Mouse (Mus musculus): ENCODE results near the gene Ddx43. TPM values are rescaled to one million over a fixed set of nuclear protein-coding genes. Genes with fewer than 3 reads are reported as not detected.
A peak's percentile ranks its signal among the peaks of the same experiment; 100 is the strongest.
"Not testable (repeated sequence)": the region's sequence is repeated elsewhere in the genome, so short reads cannot be mapped to it uniquely, and the experiment has no call there.

Gene Ddx43
- polyA plus RNA-seq, 1 experiment = 4.9 TPM

DNA sequence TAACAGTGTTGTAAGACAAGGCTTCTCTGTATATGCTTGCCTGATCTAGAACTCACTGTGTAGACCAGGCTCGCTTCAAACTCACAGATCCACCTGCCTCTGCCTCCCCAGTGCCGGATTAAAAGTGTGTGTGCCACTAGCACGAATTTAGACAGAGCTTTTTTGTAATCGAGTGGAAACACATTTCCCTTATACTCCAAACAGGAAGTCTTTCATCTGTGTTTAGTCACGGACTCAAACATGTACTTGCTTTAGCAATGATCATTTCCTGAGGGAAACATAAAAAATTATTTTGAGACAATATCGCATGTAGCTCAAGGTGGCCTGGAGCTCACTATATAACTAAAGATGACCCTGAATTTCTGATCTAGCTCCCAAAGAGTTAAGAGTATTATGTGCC, 32.2 kb upstream of the Ddx43 start:
- Histone ChIP-seq H3K9me3 (replicated peaks; ENCODE audit: control insufficient read depth, insufficient read depth, low read length, poor library complexity, severe bottlenecking) (no peaks in the 10 kb centered on the region), H3K27ac (ENCODE audit: insufficient read depth, low read length) (peak overlapping the region; percentile 96), H3K27me3 (ENCODE audit: control insufficient read depth, insufficient read depth, low read length, poor library complexity, severe bottlenecking) (no peaks in the 10 kb centered on the region), H3K4me1 (ENCODE audit: control insufficient read depth, insufficient read depth, low read length) (peaks cover 3% of the 10 kb centered on the region), H3K4me3 (ENCODE audit: low read depth, low read length) (no peak overlapping the region), H3K36me3 (ENCODE audit: control insufficient read depth, insufficient read depth, low read length, poor library complexity, severe bottlenecking) (no peaks in the 10 kb centered on the region), H3K9ac (ENCODE audit: low read depth, poor library complexity, severe bottlenecking) (peak overlapping the region; percentile 27; the same call in 1 of the 2 replicates)
- TF ChIP-seq EP300 (IDR thresholded peaks at IDR 0.05; ENCODE audit: insufficient read depth, low read depth, low read length) = no peak
- TF ChIP-seq POLR2A (IDR thresholded peaks at IDR 0.05; ENCODE audit: insufficient read depth, low read length) = no peak

DNA sequence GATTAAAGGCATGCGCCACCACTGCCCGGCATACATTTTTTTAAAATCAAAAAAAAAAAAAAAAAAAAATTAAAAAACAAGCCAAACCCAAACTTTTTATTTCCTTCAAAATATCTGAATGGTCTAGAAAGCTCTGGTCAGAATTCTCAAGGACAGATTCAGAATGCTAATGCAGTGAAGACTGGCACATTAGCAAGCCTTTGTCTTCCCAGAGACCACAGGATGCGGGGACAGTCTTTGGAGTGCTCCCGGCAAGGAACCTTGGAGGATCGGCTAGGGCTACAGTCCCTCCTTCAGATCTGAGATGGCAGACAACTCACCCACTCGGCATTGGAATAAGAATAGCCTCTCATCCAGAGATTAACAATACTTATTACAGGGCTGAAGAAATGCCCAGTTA, 30.9 kb upstream of the Ddx43 start:
- Histone ChIP-seq H3K27ac (ENCODE audit: insufficient read depth, low read length) (peak overlapping the region; percentile 96), H3K9ac (ENCODE audit: low read depth, poor library complexity, severe bottlenecking) (0 out of 2 replicates have a peak overlapping the region, but pooled peaks have one; percentile 95), H3K4me3 (ENCODE audit: low read depth, low read length) (no peak overlapping the region), H3K27me3 (ENCODE audit: control insufficient read depth, insufficient read depth, low read length, poor library complexity, severe bottlenecking) (no peaks in the 10 kb centered on the region), H3K36me3 (ENCODE audit: control insufficient read depth, insufficient read depth, low read length, poor library complexity, severe bottlenecking) (no peaks in the 10 kb centered on the region), H3K4me1 (ENCODE audit: control insufficient read depth, insufficient read depth, low read length) (peaks cover 2% of the 10 kb centered on the region), H3K9me3 (replicated peaks; ENCODE audit: control insufficient read depth, insufficient read depth, low read length, poor library complexity, severe bottlenecking) (no peaks in the 10 kb centered on the region)
- TF ChIP-seq EP300 (IDR thresholded peaks at IDR 0.05; ENCODE audit: insufficient read depth, low read depth, low read length) (peak; percentile 99), CTCF (IDR thresholded peaks at IDR 0.05; ENCODE audit: low read depth, low read length) (no peak)

DNA sequence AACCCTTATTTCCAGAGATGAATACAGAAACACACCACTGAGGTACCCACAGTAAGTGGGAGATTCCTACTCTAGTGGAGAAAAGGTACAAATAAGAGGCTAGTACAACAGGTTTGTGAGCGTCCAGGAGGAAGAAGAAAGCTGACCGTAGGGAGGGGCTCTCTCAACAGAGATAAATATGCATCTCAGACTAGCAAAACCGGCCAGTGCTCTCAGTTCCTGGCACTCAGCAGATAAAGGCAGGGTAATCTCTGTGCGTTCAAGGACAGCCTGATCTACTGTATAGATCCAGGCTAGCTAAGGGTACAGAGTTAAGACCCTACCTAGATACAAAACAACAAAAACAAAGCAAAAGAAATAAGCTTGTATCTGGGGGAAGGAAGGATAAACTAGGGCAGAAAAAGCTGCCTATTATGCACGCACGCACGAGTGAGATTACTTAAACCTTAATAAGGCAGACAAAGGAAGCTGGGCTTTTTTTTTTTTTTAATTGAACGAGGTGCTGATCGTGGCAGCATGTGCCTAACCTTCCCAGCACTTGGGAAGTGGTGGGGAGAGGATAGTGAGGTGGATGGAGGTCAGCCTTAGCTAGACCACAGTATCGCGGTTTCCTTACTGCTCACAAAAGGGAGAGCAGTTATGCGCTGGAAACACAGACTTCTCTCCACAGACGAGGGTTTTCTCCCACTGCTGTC, 29.6 kb upstream of the Ddx43 start:
- Histone ChIP-seq H3K9ac (ENCODE audit: low read depth, poor library complexity, severe bottlenecking) (peak overlapping the region; percentile 95), H3K9me3 (replicated peaks; ENCODE audit: control insufficient read depth, insufficient read depth, low read length, poor library complexity, severe bottlenecking) (no peaks in the 10 kb centered on the region), H3K4me1 (ENCODE audit: control insufficient read depth, insufficient read depth, low read length) (peaks cover 2% of the 10 kb centered on the region), H3K27me3 (ENCODE audit: control insufficient read depth, insufficient read depth, low read length, poor library complexity, severe bottlenecking) (no peaks in the 10 kb centered on the region), H3K36me3 (ENCODE audit: control insufficient read depth, insufficient read depth, low read length, poor library complexity, severe bottlenecking) (no peaks in the 10 kb centered on the region), H3K27ac (ENCODE audit: insufficient read depth, low read length) (peak overlapping the region; percentile 92), H3K4me3 (ENCODE audit: low read depth, low read length) (peak overlapping the region; percentile 69)
- TF ChIP-seq EP300 (IDR thresholded peaks at IDR 0.05; ENCODE audit: insufficient read depth, low read depth, low read length) = peak; percentile 82; the same call in 1 of the 2 replicates
- TF ChIP-seq POLR2A (IDR thresholded peaks at IDR 0.05; ENCODE audit: insufficient read depth, low read length) = peak; percentile 46
- TF ChIP-seq CTCF (IDR thresholded peaks at IDR 0.05; ENCODE audit: low read depth, low read length) = no peak

DNA sequence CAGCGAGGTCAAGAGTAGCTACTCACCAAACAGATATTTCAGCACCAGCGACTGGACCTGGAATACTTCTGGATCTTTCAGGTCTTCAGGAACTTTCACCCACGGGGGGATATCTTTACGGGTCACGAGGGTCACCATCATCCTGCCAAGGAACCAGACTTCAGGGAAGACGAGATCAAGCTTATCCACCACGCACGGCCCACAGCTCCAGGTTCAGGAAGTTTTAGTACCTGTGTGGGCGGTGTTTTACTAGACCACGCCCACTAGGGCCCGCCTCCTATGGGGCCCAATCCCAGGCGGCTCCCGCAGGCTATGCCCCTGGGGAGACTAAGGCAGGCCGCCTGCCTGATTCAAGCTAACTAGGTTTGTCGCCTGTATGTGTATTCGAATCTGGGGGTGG, 27.6 kb upstream of the Ddx43 start, which contains the start of gene Dppa5a:
Gene Dppa5a, minus strand, starts transcription at position 219 of the 400 bp plus-strand sequence.
- Histone ChIP-seq H3K27ac (ENCODE audit: insufficient read depth, low read length) (peak within 1 kb of the TSS; percentile 100), H3K4me3 (ENCODE audit: low read depth, low read length) (peak within 1 kb of the TSS; percentile 86), H3K9ac (ENCODE audit: low read depth, poor library complexity, severe bottlenecking) (peak within 1 kb of the TSS; percentile 71)
- H3K36me3 ChIP-seq (ENCODE audit: control insufficient read depth, insufficient read depth, low read length, poor library complexity, severe bottlenecking); H3K4me1 ChIP-seq (ENCODE audit: control insufficient read depth, insufficient read depth, low read length); H3K27me3 ChIP-seq (ENCODE audit: control insufficient read depth, insufficient read depth, low read length, poor library complexity, severe bottlenecking); H3K9me3 ChIP-seq (replicated peaks; ENCODE audit: control insufficient read depth, insufficient read depth, low read length, poor library complexity, severe bottlenecking): not testable (repeated sequence)
- peak; percentile 86 for TF ChIP-seq EP300 (IDR thresholded peaks at IDR 0.05; ENCODE audit: insufficient read depth, low read depth, low read length)
- peak; percentile 95 for TF ChIP-seq POLR2A (IDR thresholded peaks at IDR 0.05; ENCODE audit: insufficient read depth, low read length)

DNA sequence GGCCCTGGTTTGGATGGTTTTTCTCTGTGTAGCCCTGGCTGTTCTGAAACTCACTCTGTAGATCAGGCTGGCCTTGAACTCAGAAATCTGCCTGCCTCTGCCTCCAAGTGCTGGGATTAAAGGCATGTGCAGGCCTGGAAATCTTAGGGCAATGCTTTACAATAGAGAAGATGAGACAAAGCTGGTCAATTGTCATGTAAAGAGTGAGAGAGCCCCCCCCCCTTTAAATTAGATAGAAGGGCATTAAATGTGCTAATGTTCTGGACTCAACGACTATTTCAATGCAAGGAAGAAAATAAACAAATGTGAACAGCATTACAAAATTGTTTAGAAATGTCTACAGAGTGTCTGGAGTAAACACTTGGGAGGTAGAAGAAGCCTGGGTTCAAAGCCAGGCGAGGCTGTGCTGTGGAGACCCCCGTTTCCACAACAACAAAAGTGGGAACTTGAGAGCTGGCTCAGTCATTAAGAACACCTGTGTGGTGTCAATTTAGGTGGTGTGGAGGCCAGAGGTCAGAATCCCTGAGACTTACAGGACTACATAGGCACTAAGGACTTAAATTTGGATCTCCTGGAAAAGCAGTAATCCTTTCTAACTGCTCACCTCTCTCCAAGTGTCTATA, 26.8 kb upstream of the Ddx43 start:
- peak overlapping the region; percentile 100 for H3K27ac ChIP-seq (ENCODE audit: insufficient read depth, low read length)
- no peaks in the 10 kb centered on the region for H3K36me3 ChIP-seq (ENCODE audit: control insufficient read depth, insufficient read depth, low read length, poor library complexity, severe bottlenecking)
- peaks cover 5% of the 10 kb centered on the region for H3K4me1 ChIP-seq (ENCODE audit: control insufficient read depth, insufficient read depth, low read length)
- H3K4me3 ChIP-seq (ENCODE audit: low read depth, low read length) = no peak overlapping the region
- H3K9me3 ChIP-seq (replicated peaks; ENCODE audit: control insufficient read depth, insufficient read depth, low read length, poor library complexity, severe bottlenecking) = no peaks in the 10 kb centered on the region
- H3K27me3 ChIP-seq (ENCODE audit: control insufficient read depth, insufficient read depth, low read length, poor library complexity, severe bottlenecking) = no peaks in the 10 kb centered on the region
- no peak for TF ChIP-seq CTCF (IDR thresholded peaks at IDR 0.05; ENCODE audit: low read depth, low read length)
- no peak for TF ChIP-seq POLR2A (IDR thresholded peaks at IDR 0.05; ENCODE audit: insufficient read depth, low read length)
- no peak for TF ChIP-seq EP300 (IDR thresholded peaks at IDR 0.05; ENCODE audit: insufficient read depth, low read depth, low read length)
- H3K9ac ChIP-seq (ENCODE audit: low read depth, poor library complexity, severe bottlenecking) = peak overlapping the region; percentile 69

DNA sequence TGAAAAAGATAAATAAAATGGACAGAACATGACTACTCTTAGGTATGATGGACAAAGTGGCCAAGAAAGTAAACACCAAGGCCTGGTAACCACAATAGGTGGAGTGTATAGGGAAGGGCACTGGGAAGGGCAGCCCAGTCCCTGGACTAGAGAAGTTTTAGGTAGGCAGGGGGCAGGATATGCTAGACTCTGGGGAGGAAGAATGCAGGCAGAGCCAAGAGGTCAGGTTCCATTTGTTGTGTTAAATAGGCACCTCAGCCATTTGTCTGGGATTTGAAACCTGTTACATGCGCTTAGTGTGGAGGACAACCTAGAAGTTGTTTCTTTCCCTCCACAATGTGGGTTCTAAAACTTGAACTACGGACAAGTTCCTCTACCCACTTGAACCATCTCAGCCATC, 26.2 kb upstream of the Ddx43 start:
- Histone ChIP-seq H3K9me3 (replicated peaks; ENCODE audit: control insufficient read depth, insufficient read depth, low read length, poor library complexity, severe bottlenecking) (no peaks in the 10 kb centered on the region), H3K36me3 (ENCODE audit: control insufficient read depth, insufficient read depth, low read length, poor library complexity, severe bottlenecking) (no peaks in the 10 kb centered on the region), H3K9ac (ENCODE audit: low read depth, poor library complexity, severe bottlenecking) (peak overlapping the region; percentile 69), H3K4me1 (ENCODE audit: control insufficient read depth, insufficient read depth, low read length) (peaks cover 8% of the 10 kb centered on the region), H3K27ac (ENCODE audit: insufficient read depth, low read length) (peak overlapping the region; percentile 100), H3K4me3 (ENCODE audit: low read depth, low read length) (no peak overlapping the region), H3K27me3 (ENCODE audit: control insufficient read depth, insufficient read depth, low read length, poor library complexity, severe bottlenecking) (no peaks in the 10 kb centered on the region)
- TF ChIP-seq POLR2A (IDR thresholded peaks at IDR 0.05; ENCODE audit: insufficient read depth, low read length) = no peak
- peak; percentile 99 for TF ChIP-seq EP300 (IDR thresholded peaks at IDR 0.05; ENCODE audit: insufficient read depth, low read depth, low read length)
